Mouse (Mus musculus): ENCODE measurements at regions not wholly inside any gene's neighbourhood (a gene's known extent, or its start where the extent isn't known, plus 50 kb on each side); places are given as distances from the start of the nearest gene placed in this dataset.

DNA sequence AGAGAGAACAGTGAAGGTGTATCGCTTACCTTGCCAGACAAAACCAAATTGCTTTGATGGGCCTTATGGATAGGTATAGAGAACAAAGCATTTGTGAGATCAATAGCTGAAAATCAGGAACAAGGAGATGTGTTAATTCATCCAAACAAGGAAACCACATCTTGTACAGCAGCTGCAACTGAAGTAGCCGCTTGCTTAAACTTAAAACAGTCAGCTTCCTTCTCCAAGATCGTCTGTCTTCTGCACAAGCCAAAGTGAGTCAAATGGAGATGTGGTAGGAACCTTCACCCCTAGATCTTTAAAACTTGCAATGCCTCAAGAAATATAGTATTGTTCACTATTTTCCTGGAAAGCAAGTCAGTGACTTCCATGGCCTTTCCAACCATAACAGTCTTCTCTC, 95.6 kb upstream of the Pcgf5 start:
- no peak for TF ChIP-seq CTCF (IDR thresholded peaks at IDR 0.05; ENCODE audit: extremely low read depth, insufficient read depth, low read length)
- TF ChIP-seq POLR2A (IDR thresholded peaks at IDR 0.05; ENCODE audit: extremely low read depth, insufficient read depth, low read length) = no peak
